Mouse (Mus musculus) urinary bladder, adult 18-20 months (tissue): ENCODE measurements around the gene Pdik1l.

ENCODE experiments used
- DNase-seq, 2 experiments: peaks; one replicate each; pipeline ENCODE4 v3.0.0; 2022; ENCODE audit warnings: low spot score in 2 of 2, mixed read lengths in 2 of 2

The Pdik1l gene

DNA sequence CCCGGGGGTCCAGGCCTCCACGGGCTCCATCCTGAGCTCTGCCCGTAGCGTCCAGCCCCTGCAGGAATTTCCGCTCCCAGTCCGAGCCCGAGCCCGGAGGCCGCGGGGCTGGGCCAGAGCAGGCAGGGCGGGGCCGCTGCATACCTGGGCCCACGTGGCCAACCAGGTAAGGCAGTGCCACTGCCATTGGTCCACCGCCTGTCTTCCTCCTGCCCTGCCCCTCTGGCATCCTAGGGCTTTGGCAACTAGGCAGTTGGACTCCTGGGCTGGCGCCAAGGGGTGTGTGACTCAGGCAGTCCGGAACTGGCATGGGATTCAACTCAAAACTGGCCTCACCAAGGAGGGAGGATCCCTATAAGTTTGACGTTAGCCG is 49.4 kb downstream of the Pdik1l start, which contains the start of gene Cnksr1:
Cnksr1 (minus strand) TSS at position 121 of the 373 bp plus-strand sequence.
- DNase-seq, result peak; percentile 85 to 88

- no peak for DNase-seq
Observed at GRCm38 (mm10) chr4:134237582-134238278, 50.0 kb downstream of the Pdik1l start.

DNA sequence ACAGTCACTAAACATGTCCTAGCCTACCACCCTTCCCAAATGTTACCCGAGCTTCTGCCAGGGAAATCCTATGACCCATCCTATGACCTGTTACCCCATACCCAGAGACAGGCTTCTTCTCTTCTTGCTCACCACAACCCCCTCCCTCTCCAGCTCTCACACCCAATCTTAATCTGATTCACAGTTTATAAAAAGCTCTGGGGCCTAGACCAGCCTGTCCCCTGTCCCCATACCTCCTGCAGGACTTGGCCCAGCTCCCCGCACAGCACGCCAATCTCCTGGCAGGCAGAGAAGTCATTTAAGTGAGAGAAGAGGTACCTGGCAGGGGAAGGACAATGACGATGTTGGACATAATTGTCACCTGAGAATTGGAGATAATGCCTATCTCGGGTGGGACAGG is 52.8 kb downstream of the Pdik1l start:
- no peak for DNase-seq

GRCm38 (mm10) chr4:134230431-134230830 is 57.3 kb downstream of the Pdik1l start:
- DNase-seq, result no peak

GRCm38 (mm10) chr4:134227194-134227593 is 60.5 kb downstream of the Pdik1l start, which contains the start of gene Catsper4:
Catsper4 (minus strand) TSS chr4:134227383.
- no peak for DNase-seq
